ENCODE assay signal across 11 mouse cellular contexts in genomic region chr11:32676777-32677176, GRCm38 (mm10). TPM values are rescaled to one million over a fixed set of nuclear protein-coding genes. Genes with fewer than 3 reads are reported as not detected.
DNase-seq lines count a peak whose midpoint lies in the region; ATAC-seq and TF ChIP-seq lines count a peak whose summit lies in the region.
"Had no signal": no experiment of that assay in that cellular context is flagged by ENCODE, and none has a peak within 500 bp of the region (broad histone marks: within the 10 kb centered on the region; RNA-seq: fewer than 3 reads in every experiment).

No protein-coding gene starts in this region.

- no peaks in the 10 kb centered on the region for H3K9me3 ChIP-seq in heart, embryonic 14.5 days (ENCODE audit: control insufficient read depth, low read length)
- no peaks in the 10 kb centered on the region for H3K9me3 ChIP-seq in intestine, embryonic 16.5 days (ENCODE audit: control insufficient read depth, low read length)
- H3K9me3 ChIP-seq: hindbrain, embryonic 15.5 days had no signal

- peaks cover 12 to 46% of the 10 kb centered on the region in 2 experiments for H3K4me1 ChIP-seq in heart, embryonic 14.5 days (ENCODE audit: control insufficient read depth in 2 of 2, insufficient read depth in 2 of 2, low read length in 2 of 2)
- H3K4me1 ChIP-seq in intestine, embryonic 16.5 days (ENCODE audit: control insufficient read depth, insufficient read depth, low read length), result peaks cover 26% of the 10 kb centered on the region

- peak overlapping the region; percentile 84 for H3K27ac ChIP-seq in layer of hippocampus, adult 2 months
- H3K27ac ChIP-seq in heart, embryonic 14.5 days (replicated peaks in 1 of 2; ENCODE audit: control insufficient read depth in 1 of 2, insufficient read depth in 1 of 2, low read depth in 2 of 2, low read length in 2 of 2), result peak overlapping the region; percentile 47 to 63; a peak in 3 of 4 replicates
- no peak overlapping the region for H3K27ac ChIP-seq in intestine, embryonic 16.5 days (ENCODE audit: low read length)
- H3K27ac ChIP-seq: hindbrain, embryonic 15.5 days had no signal

- no peak overlapping the region; the same call in 1 of the 2 replicates for H3K9ac ChIP-seq in heart, embryonic 14.5 days (ENCODE audit: low read length)
- H3K9ac ChIP-seq in intestine, embryonic 16.5 days (ENCODE audit: low read depth, low read length), result no peak overlapping the region
- H3K9ac ChIP-seq: hindbrain, embryonic 15.5 days; lung, embryonic 14.5 days had no signal

- H3K4me2 ChIP-seq in heart, embryonic 14.5 days (ENCODE audit: low read length), result peak overlapping the region; percentile 17; the same call in 1 of the 2 replicates
- H3K4me2 ChIP-seq in intestine, embryonic 16.5 days (ENCODE audit: low read depth, low read length), result no peak overlapping the region
- H3K4me2 ChIP-seq: hindbrain, embryonic 15.5 days; lung, embryonic 14.5 days had no signal

- TF ChIP-seq CTCF in layer of hippocampus, adult 2 months (conservative IDR thresholded peaks at IDR 0.05), result no peak

- no peak overlapping the region; the same call in 1 of the 2 replicates for H3K4me3 ChIP-seq in layer of hippocampus, adult 2 months
- H3K4me3 ChIP-seq in heart, embryonic 14.5 days (ENCODE audit: control insufficient read depth in 1 of 2, insufficient read depth in 1 of 2, low read depth in 1 of 2, low read length in 2 of 2), result no peak overlapping the region
- H3K4me3 ChIP-seq in intestine, embryonic 16.5 days (ENCODE audit: low read length), result no peak overlapping the region
- H3K4me3 ChIP-seq: hindbrain, embryonic 15.5 days had no signal

- 26% methylated on average over 3 of the region's 3 CpGs for WGBS in heart, embryonic 14.5 days
- 62% methylated on average over 3 of the region's 3 CpGs for WGBS in intestine, embryonic 16.5 days

- no peaks in the 10 kb centered on the region for H3K36me3 ChIP-seq in heart, embryonic 14.5 days (ENCODE audit: control insufficient read depth, insufficient read depth, low read length)
- H3K36me3 ChIP-seq in intestine, embryonic 16.5 days (ENCODE audit: control insufficient read depth, insufficient read depth, low read length), result no peaks in the 10 kb centered on the region
- H3K36me3 ChIP-seq: hindbrain, embryonic 15.5 days had no signal

- no peak for DNase-seq in layer of hippocampus, adult 2 months (ENCODE audit: low spot score in 2 of 2)
- no peak for DNase-seq in layer of hippocampus, adult 9-10 months (ENCODE audit: low spot score)
- DNase-seq in frontal cortex, adult 2 months (ENCODE audit: extremely low spot score in 1 of 2, low spot score in 1 of 2), result peak; percentile 75 to 76
- no peak for DNase-seq in kidney, adult 8-10 months
- DNase-seq in spleen, postnatal 10 days (ENCODE audit: low spot score in 2 of 2), result no peak
- DNase-seq: cerebellum, postnatal 14 days; lung, embryonic 14.5 days had no signal

- H3K27me3 ChIP-seq in heart, embryonic 14.5 days (ENCODE audit: control insufficient read depth, insufficient read depth, low read length), result no peaks in the 10 kb centered on the region
- no peaks in the 10 kb centered on the region for H3K27me3 ChIP-seq in intestine, embryonic 16.5 days (replicated peaks; ENCODE audit: control insufficient read depth, insufficient read depth, low read length)
- H3K27me3 ChIP-seq: hindbrain, embryonic 15.5 days had no signal

- ATAC-seq in heart, embryonic 14.5 days (ENCODE audit: insufficient number of reproducible peaks, insufficient read depth, low FRiP score, low read depth), result peak; percentile 54; the same call in 1 of the 2 replicates
- peak; percentile 28; the same call in 1 of the 2 replicates for ATAC-seq in megakaryocyte-erythroid progenitor cell, adult 5-6 weeks (replicated peaks; ENCODE audit: low FRiP score, low TSS enrichment, poor library complexity, severe bottlenecking)
- no peak for ATAC-seq in intestine, embryonic 16.5 days

RNA-seq across cellular contexts. Expression of gene Fbxw11, which starts 34.3 kb away (rescaled TPM):
- 100 to 1,000 TPM; 146 to 157 TPM for total RNA-seq in layer of hippocampus, adult 2 months (2021)
- polyA plus RNA-seq in frontal cortex, adult 2 months (2012; rRNA removed), result 80.3 and 82.7 TPM in 2 replicates
- 63.1 and 63.4 TPM in 2 replicates for polyA plus RNA-seq in heart, embryonic 14.5 days (2014; fragmentation: Nextera tagmentation; extraction: Ambion mirVana)
- total RNA-seq in megakaryocyte-erythroid progenitor cell, adult 5-6 weeks (2014; fragmentation: Nextera tagmentation), result 30.9 and 40.5 TPM in 2 replicates
- total RNA-seq in megakaryocyte-erythroid progenitor cell, adult 5-6 weeks (2017), result 28.8 and 36.2 TPM in 2 replicates
- polyA plus RNA-seq in intestine, embryonic 16.5 days (2015; fragmentation: Nextera tagmentation; extraction: Ambion mirVana), result 59.0 and 59.6 TPM in 2 replicates

Comparison
In these comparisons a context has a peak if more than half of its experiments do, and no peak if none do; other contexts are left out.
1. DNase-seq: peak in frontal cortex, adult 2 months (2 of 2); none in layer of hippocampus, adult 2 months (0 of 2), layer of hippocampus, adult 9-10 months (single experiment), kidney, adult 8-10 months (0 of 2) and spleen, postnatal 10 days (0 of 2).